Mouse (Mus musculus): ENCODE data around the gene Vmn2r48. TPM values are rescaled to one million over a fixed set of nuclear protein-coding genes. Genes with fewer than 3 reads are reported as not detected.
"Not testable (repeated sequence)": the region's sequence is repeated elsewhere in the genome, so short reads cannot be mapped to it uniquely, and the experiment has no call there.

Gene Vmn2r48
- polyA plus RNA-seq (2015; fragmentation: Nextera tagmentation; extraction: Ambion mirVana) = not detected in 2 replicates

- H3K36me3 ChIP-seq (ENCODE audit: insufficient read depth, low read length); H3K9me3 ChIP-seq (replicated peaks; ENCODE audit: low read length); DNase-seq (ENCODE audit: low spot score); H3K27me3 ChIP-seq (ENCODE audit: insufficient read depth, low read length); H3K4me1 ChIP-seq (replicated peaks; ENCODE audit: insufficient read depth, low read length); H3K27ac ChIP-seq; H3K4me2 ChIP-seq (ENCODE audit: low read length); H3K4me3 ChIP-seq (replicated peaks; ENCODE audit: low read depth, low read length); ATAC-seq (replicated peaks; ENCODE audit: low FRiP score, low read depth); H3K9ac ChIP-seq (ENCODE audit: low read depth, low read length): not testable (repeated sequence)
- WGBS = 75% methylated on average over 2 of the region's 2 CpGs
Observed at GRCm38 (mm10) chr7:9953485-9953884, at the start of gene Vmn2r48. Gene Vmn2r48 (minus strand): TSS chr7:9953585.

- H3K27me3 ChIP-seq (ENCODE audit: insufficient read depth, low read length); DNase-seq (ENCODE audit: low spot score); H3K4me3 ChIP-seq (replicated peaks; ENCODE audit: low read depth, low read length); H3K36me3 ChIP-seq (ENCODE audit: insufficient read depth, low read length); ATAC-seq (replicated peaks; ENCODE audit: low FRiP score, low read depth); H3K9me3 ChIP-seq (replicated peaks; ENCODE audit: low read length); H3K4me2 ChIP-seq (ENCODE audit: low read length); H3K9ac ChIP-seq (ENCODE audit: low read depth, low read length); H3K4me1 ChIP-seq (replicated peaks; ENCODE audit: insufficient read depth, low read length); H3K27ac ChIP-seq: not testable (repeated sequence)
- no CpG with 5 or more reads among the region's 2 CpGs for WGBS
Observed at GRCm38 (mm10) chr7:9992157-9992556, 38.8 kb upstream of the Vmn2r48 start, which contains the start of gene Vmn2r49. Gene Vmn2r49 (minus strand): TSS chr7:9992257.

Other genes starting within 250 kb of the Vmn2r48 start
- not detected in 2 replicates for gene Vmn2r46, start 183.0 kb downstream of the Vmn2r48 start, polyA plus RNA-seq (2015; fragmentation: Nextera tagmentation; extraction: Ambion mirVana)
- not detected in 2 replicates for gene Vmn2r47, start 112.3 kb downstream of the Vmn2r48 start, polyA plus RNA-seq (2015; fragmentation: Nextera tagmentation; extraction: Ambion mirVana)
- not detected in 2 replicates for gene Vmn2r49, start 38.7 kb upstream of the Vmn2r48 start, polyA plus RNA-seq (2015; fragmentation: Nextera tagmentation; extraction: Ambion mirVana)
- not detected in 2 replicates for gene Vmn2r50, start 99.7 kb upstream of the Vmn2r48 start, polyA plus RNA-seq (2015; fragmentation: Nextera tagmentation; extraction: Ambion mirVana)
- gene Vmn2r51, start 152.2 kb upstream of the Vmn2r48 start, polyA plus RNA-seq (2015; fragmentation: Nextera tagmentation; extraction: Ambion mirVana) = not detected in 2 replicates
- gene Vmn2r52, start 223.0 kb upstream of the Vmn2r48 start, polyA plus RNA-seq (2015; fragmentation: Nextera tagmentation; extraction: Ambion mirVana) = not detected in 2 replicates

Data from kidney, postnatal 0 days (tissue).